Mouse (Mus musculus): ENCODE data around the gene Exoc6.

- TF ChIP-seq CTCF (IDR thresholded peaks at IDR 0.05; ENCODE audit: low read depth, low read length) (no peak), POLR2A (IDR thresholded peaks at IDR 0.05; ENCODE audit: insufficient read depth, low read length) (no peak), EP300 (IDR thresholded peaks at IDR 0.05; ENCODE audit: insufficient read depth, low read depth, low read length) (no peak)
Observed at GRCm38 (mm10) chr19:37529975-37530515, 20.2 kb upstream of the Exoc6 start.
